Mouse (Mus musculus): Measurements from ENCODE around the gene Rab3gap2.
A peak's percentile ranks its signal among the peaks of the same experiment; 100 is the strongest.

The Rab3gap2 gene

GRCm38 (mm10) chr1:185331983-185332430 lies 128.1 kb downstream of the Rab3gap2 start, which contains the start of gene Bpnt1:
Bpnt1 (plus strand) TSS chr1:185332149.
- DNase-seq (ENCODE audit: low spot score), result peak; percentile 74

DNA sequence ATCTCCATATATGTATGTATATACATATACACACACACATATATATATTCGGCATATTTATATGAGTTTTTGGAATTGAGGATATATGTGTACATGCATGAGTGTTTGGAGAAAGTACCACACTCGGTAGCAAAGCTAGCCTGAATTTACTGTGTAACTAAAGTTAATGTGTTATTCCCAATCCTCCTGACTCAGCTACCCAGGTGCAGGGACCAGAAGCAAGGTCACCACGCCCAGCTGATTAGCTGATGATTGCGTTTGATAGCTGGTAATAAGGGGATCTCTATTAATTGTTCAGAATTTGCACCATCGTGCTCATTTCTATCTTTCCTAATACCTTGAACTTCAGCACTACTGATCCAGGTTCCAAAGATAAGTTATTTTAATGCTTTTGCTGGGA lies 129.7 kb downstream of the Rab3gap2 start:
- no peak for DNase-seq (ENCODE audit: low spot score)

DNA sequence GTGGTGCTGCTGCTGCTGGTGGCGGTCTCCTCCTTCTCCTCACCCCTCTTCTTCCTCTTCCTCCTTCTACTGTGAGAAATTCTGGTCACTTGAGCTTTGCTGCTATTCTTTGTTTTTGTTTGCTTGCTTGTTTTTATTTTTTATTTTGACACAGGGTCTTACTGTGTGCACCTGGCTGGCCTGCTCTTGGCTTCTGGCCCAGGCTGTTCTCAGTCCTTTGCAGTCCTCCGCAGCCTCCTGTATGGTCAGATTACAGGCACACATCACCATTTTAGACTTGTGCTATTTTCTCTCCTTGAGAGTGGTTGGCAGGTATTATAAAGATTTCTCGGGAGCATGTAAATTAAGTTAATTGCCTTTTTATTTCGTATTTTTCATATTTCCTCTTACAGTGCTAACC lies 130.2 kb downstream of the Rab3gap2 start:
- DNase-seq (ENCODE audit: low spot score), result no peak

DNA sequence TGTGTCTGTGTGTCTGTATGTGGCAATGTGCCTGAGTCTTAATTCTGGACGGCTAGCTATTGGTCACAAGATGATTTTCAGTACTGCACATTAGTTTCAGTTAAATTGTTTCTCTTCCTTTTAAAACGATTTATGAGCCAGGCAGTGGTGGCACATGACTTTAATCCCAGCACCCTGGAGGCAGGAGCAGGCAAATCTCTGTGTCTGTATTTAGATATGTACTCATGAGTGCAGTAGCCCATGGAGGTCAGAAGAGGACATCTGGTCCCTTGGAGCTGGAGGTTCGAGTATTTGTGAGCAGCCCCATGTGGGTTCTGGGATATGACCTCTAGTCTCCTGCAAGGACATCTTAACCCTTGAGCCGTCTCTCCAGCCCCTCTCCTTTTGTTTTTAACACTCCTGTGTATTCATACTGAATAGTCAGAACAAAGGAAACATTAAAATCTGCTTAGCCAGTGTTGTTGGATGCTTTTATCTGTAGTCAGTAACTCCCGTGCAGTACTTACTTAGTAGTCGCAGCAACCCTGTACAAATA lies 131.4 kb downstream of the Rab3gap2 start:
- DNase-seq (ENCODE audit: low spot score), result no peak

Measured in ovary, postnatal 14 days (tissue).